Mouse (Mus musculus) liver, embryonic 12.5 days (tissue): ENCODE measurements around the gene Olfr1047. TPM values are rescaled to one million over a fixed set of nuclear protein-coding genes. Genes with fewer than 3 reads are reported as not detected.
"Not testable (repeated sequence)": the region's sequence is repeated elsewhere in the genome, so short reads cannot be mapped to it uniquely, and the experiment has no call there.

Source experiments
- ATAC-seq: fragments of 200-750 bp; cut with Nextera tagmentation; 2 replicates; pipeline ENCODE4 v1.8.0; 2017; ENCODE audit warnings: moderate number of reproducible peaks, mild to moderate bottlenecking, moderate library complexity
- H3K27ac ChIP-seq: fragments of 300-500 bp; sonication (generic); 2 replicates; pipeline ENCODE4 v1.5.1; 2016; ENCODE audit warnings: mild to moderate bottlenecking
- H3K27me3 ChIP-seq: fragments of 300-500 bp; sonication (generic); replicated peaks from 2 replicates; pipeline ENCODE4 v1.6.1; 2016; ENCODE audit warnings: mild to moderate bottlenecking, moderate library complexity
- H3K36me3 ChIP-seq: fragments of 300-500 bp; sonication (generic); 2 replicates; pipeline ENCODE4 v1.6.1; 2016; ENCODE audit warnings: mild to moderate bottlenecking, moderate library complexity
- H3K4me1 ChIP-seq: fragments of 300-500 bp; sonication (generic); 2 replicates; pipeline ENCODE4 v1.6.1; 2016
- H3K4me2 ChIP-seq: fragments of 300-500 bp; sonication (generic); 2 replicates; pipeline ENCODE4 v1.6.1; 2016; ENCODE audit warnings: mild to moderate bottlenecking, moderate library complexity
- H3K4me3 ChIP-seq: fragments of 300-500 bp; sonication (generic); 2 replicates; pipeline ENCODE4 v1.5.1; 2016; ENCODE audit warnings: mild to moderate bottlenecking, moderate library complexity
- H3K9ac ChIP-seq: fragments of 300-500 bp; sonication (generic); 2 replicates; pipeline ENCODE4 v1.6.1; 2016; ENCODE audit warnings: mild to moderate bottlenecking, moderate library complexity
- H3K9me3 ChIP-seq: fragments of 300-500 bp; sonication (generic); replicated peaks from 2 replicates; pipeline ENCODE4 v1.6.1; 2016; ENCODE audit warnings: mild to moderate bottlenecking, moderate library complexity
- WGBS: fragments of 180-500 bp; shearing (Covaris S2); methylation state at CpG from one replicate; pipeline ENCODE4 v1.1.7; 2016; ENCODE audit not compliant: insufficient replicate concordance; 5-methylcytosine and 5-hydroxymethylcytosine counted together
- polyA plus RNA-seq: library from polyadenylated mRNA; unstranded; fragments of >200 nt; fragmentation: Nextera tagmentation; extraction: Ambion mirVana; gene quantifications from 2 replicates; pipeline ENCODE4 v1.2.1, GENCODE M21; 2016

Gene Olfr1047
- not detected in 2 replicates for polyA plus RNA-seq

GRCm38 (mm10) chr2:86231301-86231700 lies at the start of gene Olfr1047:
Olfr1047 (minus strand) TSS chr2:86231401.
- no peak within 1 kb of the TSS for H3K4me3 ChIP-seq
- H3K27me3 ChIP-seq, result no peaks in the 10 kb centered on the region
- WGBS, result 69% methylated on average over 1 of the region's 1 CpGs
- ATAC-seq, result no peak
- H3K27ac ChIP-seq, result no peak within 1 kb of the TSS
- H3K9me3 ChIP-seq, result no peaks in the 10 kb centered on the region
- no peaks in the 10 kb centered on the region for H3K4me1 ChIP-seq
- no peak within 1 kb of the TSS for H3K4me2 ChIP-seq
- H3K9ac ChIP-seq, result no peak within 1 kb of the TSS
- no peaks in the 10 kb centered on the region for H3K36me3 ChIP-seq

GRCm38 (mm10) chr2:86278988-86279387 lies 47.8 kb upstream of the Olfr1047 start, which contains the start of gene Olfr1051:
Olfr1051 (minus strand) TSS chr2:86279088.
- H3K4me1 ChIP-seq, H3K9ac ChIP-seq, H3K27ac ChIP-seq, H3K27me3 ChIP-seq, H3K36me3 ChIP-seq, H3K4me2 ChIP-seq, H3K4me3 ChIP-seq, ATAC-seq, H3K9me3 ChIP-seq: not testable (repeated sequence)

GRCm38 (mm10) chr2:86258228-86258627 lies 27.0 kb upstream of the Olfr1047 start, which contains the start of gene Olfr1049:
Olfr1049 (minus strand) TSS chr2:86258328.
- H3K4me2 ChIP-seq, H3K27ac ChIP-seq, H3K9ac ChIP-seq, H3K4me1 ChIP-seq, H3K36me3 ChIP-seq, H3K27me3 ChIP-seq, ATAC-seq, H3K9me3 ChIP-seq, H3K4me3 ChIP-seq: not testable (repeated sequence)

- no peaks in the 10 kb centered on the region for H3K27me3 ChIP-seq
- no peak for ATAC-seq
- H3K4me2 ChIP-seq, result no peak within 1 kb of the TSS
- H3K27ac ChIP-seq, result no peak within 1 kb of the TSS
- no peak within 1 kb of the TSS for H3K9ac ChIP-seq
- H3K4me3 ChIP-seq, result no peak within 1 kb of the TSS
- H3K36me3 ChIP-seq, result no peaks in the 10 kb centered on the region
- H3K9me3 ChIP-seq, result no peaks in the 10 kb centered on the region
- H3K4me1 ChIP-seq, result no peaks in the 10 kb centered on the region
Observed at GRCm38 (mm10) chr2:86240189-86240588, 9.0 kb upstream of the Olfr1047 start, which contains the start of gene Olfr1048. Olfr1048 (minus strand) TSS chr2:86240289.

GRCm38 (mm10) chr2:86219214-86219613 lies 12.0 kb downstream of the Olfr1047 start, which contains the start of gene Olfr1046:
Olfr1046 (minus strand) TSS chr2:86219314.
- Histone ChIP-seq H3K27ac (no peak within 1 kb of the TSS), H3K9ac (no peak within 1 kb of the TSS), H3K36me3 (no peaks in the 10 kb centered on the region), H3K9me3 (no peaks in the 10 kb centered on the region), H3K4me2 (no peak within 1 kb of the TSS), H3K27me3 (no peaks in the 10 kb centered on the region), H3K4me3 (no peak within 1 kb of the TSS), H3K4me1 (no peaks in the 10 kb centered on the region)
- 38% methylated on average over 2 of the region's 2 CpGs for WGBS
- ATAC-seq, result no peak

- Histone ChIP-seq H3K9me3 (no peaks in the 10 kb centered on the region), H3K4me1 (no peaks in the 10 kb centered on the region), H3K4me3 (no peak within 1 kb of the TSS), H3K4me2 (no peak within 1 kb of the TSS), H3K36me3 (no peaks in the 10 kb centered on the region), H3K9ac (no peak within 1 kb of the TSS), H3K27ac (no peak within 1 kb of the TSS), H3K27me3 (no peaks in the 10 kb centered on the region)
- no peak for ATAC-seq
Observed at GRCm38 (mm10) chr2:86202909-86203308, 28.3 kb downstream of the Olfr1047 start, which contains the start of gene Olfr1045. Olfr1045 (minus strand) TSS chr2:86203009.

GRCm38 (mm10) chr2:86195863-86196262 lies 35.3 kb downstream of the Olfr1047 start:
- H3K27me3 ChIP-seq, result no peaks in the 10 kb centered on the region
- H3K4me1 ChIP-seq, result no peaks in the 10 kb centered on the region
- no peak for ATAC-seq
- H3K4me2 ChIP-seq, result no peak overlapping the region
- H3K36me3 ChIP-seq, result no peaks in the 10 kb centered on the region
- H3K27ac ChIP-seq, result no peak overlapping the region
- 38% methylated on average over 1 of the region's 1 CpGs for WGBS
- no peak overlapping the region for H3K9ac ChIP-seq
- no peaks in the 10 kb centered on the region; the same call in 1 of the 2 replicates for H3K9me3 ChIP-seq
- H3K4me3 ChIP-seq, result no peak overlapping the region

- H3K36me3 ChIP-seq, result no peaks in the 10 kb centered on the region
- ATAC-seq, result no peak
- no peak within 1 kb of the TSS for H3K27ac ChIP-seq
- H3K4me1 ChIP-seq, result no peaks in the 10 kb centered on the region
- no peak within 1 kb of the TSS for H3K4me2 ChIP-seq
- no peaks in the 10 kb centered on the region for H3K9me3 ChIP-seq
- H3K27me3 ChIP-seq, result no peaks in the 10 kb centered on the region
- H3K9ac ChIP-seq, result no peak within 1 kb of the TSS
- H3K4me3 ChIP-seq, result no peak within 1 kb of the TSS
Observed at GRCm38 (mm10) chr2:86185583-86185982, 45.6 kb downstream of the Olfr1047 start, which contains the start of gene Olfr52. Olfr52 (minus strand) TSS chr2:86185683.

- WGBS, result 62% methylated on average over 3 of the region's 3 CpGs
- Histone ChIP-seq H3K4me3 (no peak overlapping the region), H3K4me2 (no peak overlapping the region), H3K27ac (no peak overlapping the region), H3K9me3 (no peaks in the 10 kb centered on the region), H3K27me3 (no peaks in the 10 kb centered on the region), H3K36me3 (no peaks in the 10 kb centered on the region), H3K9ac (no peak overlapping the region), H3K4me1 (no peaks in the 10 kb centered on the region)
- ATAC-seq, result no peak
Observed at GRCm38 (mm10) chr2:86179950-86180349, 51.3 kb downstream of the Olfr1047 start.

GRCm38 (mm10) chr2:86177720-86178119 lies 53.5 kb downstream of the Olfr1047 start, which contains the start of gene Olfr1044:
Olfr1044 (minus strand) TSS chr2:86177820.
- ATAC-seq, result no peak
- H3K27me3 ChIP-seq, result no peaks in the 10 kb centered on the region
- H3K36me3 ChIP-seq, result no peaks in the 10 kb centered on the region
- H3K9ac ChIP-seq, result no peak within 1 kb of the TSS
- H3K4me3 ChIP-seq, result no peak within 1 kb of the TSS
- H3K9me3 ChIP-seq, result no peaks in the 10 kb centered on the region
- H3K4me1 ChIP-seq, result no peaks in the 10 kb centered on the region
- no peak within 1 kb of the TSS for H3K27ac ChIP-seq
- H3K4me2 ChIP-seq, result no peak within 1 kb of the TSS

Other genes with a start within 250 kb of the Olfr1047 start
- not detected in 2 replicates for gene Olfr1031, start 241.1 kb downstream of the Olfr1047 start, polyA plus RNA-seq
- gene Olfr1032, start 225.9 kb downstream of the Olfr1047 start, polyA plus RNA-seq, result not detected in 2 replicates
- gene Olfr1033, start 210.8 kb downstream of the Olfr1047 start, polyA plus RNA-seq, result 0.07 and 0.51 TPM in 2 replicates
- gene Olfr1034, start 185.5 kb downstream of the Olfr1047 start, polyA plus RNA-seq, result not detected in 2 replicates
- gene Olfr1036, start 157.4 kb downstream of the Olfr1047 start, polyA plus RNA-seq, result not detected in 2 replicates
- gene Olfr1037, start 144.0 kb downstream of the Olfr1047 start, polyA plus RNA-seq, result not detected in 2 replicates
- gene Olfr1039, start 95.5 kb downstream of the Olfr1047 start, polyA plus RNA-seq, result not detected in 2 replicates
- gene Olfr1040, start 84.7 kb downstream of the Olfr1047 start, polyA plus RNA-seq, result not detected in 2 replicates
- gene Olfr1042, start 69.6 kb downstream of the Olfr1047 start, polyA plus RNA-seq, result not detected in 2 replicates
- gene Olfr1043, start 63.9 kb downstream of the Olfr1047 start, polyA plus RNA-seq, result not detected in 2 replicates
- gene Olfr1044, start 53.6 kb downstream of the Olfr1047 start, polyA plus RNA-seq, result not detected in 2 replicates
- not detected in 2 replicates for gene Olfr52, start 45.7 kb downstream of the Olfr1047 start, polyA plus RNA-seq
- not detected in 2 replicates for gene Olfr1045, start 28.4 kb downstream of the Olfr1047 start, polyA plus RNA-seq
- gene Olfr1046, start 12.1 kb downstream of the Olfr1047 start, polyA plus RNA-seq, result not detected in 2 replicates
- gene Olfr1048, start 8.9 kb upstream of the Olfr1047 start, polyA plus RNA-seq, result not detected in 2 replicates
- gene Olfr1049, start 26.9 kb upstream of the Olfr1047 start, polyA plus RNA-seq, result not detected in 2 replicates
- gene Olfr1051, start 47.7 kb upstream of the Olfr1047 start, polyA plus RNA-seq, result not detected in 2 replicates
- not detected in 2 replicates for gene Olfr1052, start 61.1 kb upstream of the Olfr1047 start, polyA plus RNA-seq
- gene Olfr1053, start 83.9 kb upstream of the Olfr1047 start, polyA plus RNA-seq, result not detected in 2 replicates
- gene Olfr1054, start 104.0 kb upstream of the Olfr1047 start, polyA plus RNA-seq, result not detected in 2 replicates
- gene Olfr1055, start 118.9 kb upstream of the Olfr1047 start, polyA plus RNA-seq, result not detected in 2 replicates
- gene Olfr1056, start 131.1 kb upstream of the Olfr1047 start, polyA plus RNA-seq, result not detected in 2 replicates
- gene Olfr1057, start 147.0 kb upstream of the Olfr1047 start, polyA plus RNA-seq, result not detected in 2 replicates
- gene Olfr1058, start 157.2 kb upstream of the Olfr1047 start, polyA plus RNA-seq, result not detected in 2 replicates
- gene Olfr1061, start 182.6 kb upstream of the Olfr1047 start, polyA plus RNA-seq, result not detected in 2 replicates
- not detected in 2 replicates for gene Olfr1062, start 195.3 kb upstream of the Olfr1047 start, polyA plus RNA-seq
- gene Olfr1065, start 219.2 kb upstream of the Olfr1047 start, polyA plus RNA-seq, result not detected in 2 replicates
- gene Olfr1066, start 224.9 kb upstream of the Olfr1047 start, polyA plus RNA-seq, result not detected in 2 replicates